Comparison of ENCODE assay signal across 9 mouse cellular contexts in genomic region chr15:11994006-11994405, GRCm38 (mm10). TPM values are rescaled to one million over a fixed set of nuclear protein-coding genes. Genes with fewer than 3 reads are reported as not detected.
DNase-seq lines count a peak whose midpoint lies in the region; ATAC-seq lines count a peak whose summit lies in the region.
"Had no signal": no experiment of that assay in that cellular context is flagged by ENCODE, and none has a peak within 500 bp of the region (broad histone marks: within the 10 kb centered on the region; RNA-seq: fewer than 3 reads in every experiment).

No protein-coding gene starts in this region.

- H3K4me3 ChIP-seq in kidney, embryonic 14.5 days (ENCODE audit: low read length) = peak overlapping the region; percentile 100
- H3K4me3 ChIP-seq in embryonic facial prominence, embryonic 11.5 days (ENCODE audit: low read depth, low read length) = peak overlapping the region; percentile 100
- H3K4me3 ChIP-seq in intestine, embryonic 15.5 days (replicated peaks) = peak overlapping the region; percentile 85
- no peak overlapping the region; the same call in 1 of the 2 replicates for H3K4me3 ChIP-seq in midbrain, embryonic 16.5 days (ENCODE audit: low read depth, low read length)

- no peaks in the 10 kb centered on the region for H3K9me3 ChIP-seq in kidney, embryonic 14.5 days (ENCODE audit: control insufficient read depth, low read length)
- no peaks in the 10 kb centered on the region for H3K9me3 ChIP-seq in embryonic facial prominence, embryonic 11.5 days (replicated peaks; ENCODE audit: control insufficient read depth, low read length)
- no peaks in the 10 kb centered on the region for H3K9me3 ChIP-seq in intestine, embryonic 15.5 days
- H3K9me3 ChIP-seq in midbrain, embryonic 16.5 days (replicated peaks; ENCODE audit: control insufficient read depth, low read length, poor library complexity, severe bottlenecking) = no peaks in the 10 kb centered on the region

- peaks cover 7% of the 10 kb centered on the region for H3K4me1 ChIP-seq in kidney, embryonic 14.5 days (ENCODE audit: control insufficient read depth, insufficient read depth, low read length)
- H3K4me1 ChIP-seq in embryonic facial prominence, embryonic 11.5 days (ENCODE audit: control insufficient read depth, insufficient read depth, low read length) = no peaks in the 10 kb centered on the region
- peaks cover 3% of the 10 kb centered on the region; the same call in 1 of the 2 replicates for H3K4me1 ChIP-seq in intestine, embryonic 15.5 days (replicated peaks)
- peaks cover 24% of the 10 kb centered on the region for H3K4me1 ChIP-seq in midbrain, embryonic 16.5 days (ENCODE audit: control insufficient read depth, insufficient read depth, low read length)

- intact Hi-C loops in left cerebral cortex, postnatal 14 days (cut with DNase I) = loop anchor here (5.0 kb wide), 1 partner anchor 43 kb away; no protein-coding TSS in a partner anchor

- WGBS in kidney, embryonic 14.5 days = 46% methylated on average over 2 of the region's 2 CpGs
- WGBS in embryonic facial prominence, embryonic 11.5 days = 81% methylated on average over 2 of the region's 2 CpGs
- WGBS in intestine, embryonic 15.5 days = 62% methylated on average over 2 of the region's 2 CpGs
- 80% methylated on average over 2 of the region's 2 CpGs for WGBS in midbrain, embryonic 16.5 days

- no peaks in the 10 kb centered on the region for H3K27me3 ChIP-seq in kidney, embryonic 14.5 days (ENCODE audit: control insufficient read depth, insufficient read depth, low read length)
- no peaks in the 10 kb centered on the region for H3K27me3 ChIP-seq in embryonic facial prominence, embryonic 11.5 days (ENCODE audit: control insufficient read depth, insufficient read depth, low read length)
- no peaks in the 10 kb centered on the region for H3K27me3 ChIP-seq in intestine, embryonic 15.5 days (replicated peaks)
- H3K27me3 ChIP-seq in midbrain, embryonic 16.5 days (ENCODE audit: control insufficient read depth, insufficient read depth, low read depth, low read length) = no peaks in the 10 kb centered on the region

- no peak overlapping the region for H3K27ac ChIP-seq in kidney, embryonic 14.5 days (ENCODE audit: low read depth, low read length)
- no peak overlapping the region for H3K27ac ChIP-seq in embryonic facial prominence, embryonic 11.5 days (replicated peaks; ENCODE audit: low read depth, low read length)
- H3K27ac ChIP-seq in intestine, embryonic 15.5 days = no peak overlapping the region
- no peak overlapping the region for H3K27ac ChIP-seq in midbrain, embryonic 16.5 days (ENCODE audit: low read length)

- no peak for DNase-seq in kidney, postnatal 14 days
- DNase-seq in embryonic facial prominence, embryonic 11.5 days (ENCODE audit: low spot score) = no peak
- no peak for DNase-seq in gastrocnemius, adult 8-10 months (ENCODE audit: low spot score in 2 of 2)
- no peak for DNase-seq in left cerebral cortex, postnatal 14 days (ENCODE audit: low spot score in 2 of 2)
- DNase-seq: thymus, postnatal 4 days had no signal

- peak overlapping the region; percentile 67 for H3K4me2 ChIP-seq in kidney, embryonic 14.5 days (replicated peaks; ENCODE audit: low read depth, low read length)
- H3K4me2 ChIP-seq in embryonic facial prominence, embryonic 11.5 days (ENCODE audit: low read depth, low read length) = peak overlapping the region; percentile 77; the same call in 1 of the 2 replicates
- peak overlapping the region; percentile 65 for H3K4me2 ChIP-seq in intestine, embryonic 15.5 days (replicated peaks)
- peak overlapping the region; percentile 92 for H3K4me2 ChIP-seq in midbrain, embryonic 16.5 days (ENCODE audit: low read length)

- no peak for ATAC-seq in kidney, embryonic 14.5 days (ENCODE audit: low FRiP score, low TSS enrichment)
- no peak for ATAC-seq in embryonic facial prominence, embryonic 11.5 days (replicated peaks; ENCODE audit: insufficient number of reproducible peaks, low FRiP score, low TSS enrichment, low read depth)
- no peak for ATAC-seq in intestine, embryonic 15.5 days
- ATAC-seq in midbrain, embryonic 16.5 days = no peak
- no peak for ATAC-seq in erythroid progenitor cell, adult 5-6 weeks (replicated peaks; ENCODE audit: low FRiP score, poor library complexity, severe bottlenecking)

- peak overlapping the region; percentile 98; the same call in 1 of the 2 replicates for H3K9ac ChIP-seq in kidney, embryonic 14.5 days (ENCODE audit: low read depth, low read length)
- no peak overlapping the region for H3K9ac ChIP-seq in embryonic facial prominence, embryonic 11.5 days (replicated peaks; ENCODE audit: low read length)
- H3K9ac ChIP-seq in intestine, embryonic 15.5 days = peak overlapping the region; percentile 98; the same call in 1 of the 2 replicates
- H3K9ac ChIP-seq in midbrain, embryonic 16.5 days (ENCODE audit: low read depth, low read length) = no peak overlapping the region

- peaks cover 45% of the 10 kb centered on the region for H3K36me3 ChIP-seq in kidney, embryonic 14.5 days (ENCODE audit: control insufficient read depth, insufficient read depth, low read length)
- H3K36me3 ChIP-seq in embryonic facial prominence, embryonic 11.5 days (replicated peaks; ENCODE audit: control insufficient read depth, insufficient read depth, low read depth, low read length) = no peaks in the 10 kb centered on the region
- peaks cover 5% of the 10 kb centered on the region; the same call in 1 of the 2 replicates for H3K36me3 ChIP-seq in intestine, embryonic 15.5 days
- peaks cover 21% of the 10 kb centered on the region for H3K36me3 ChIP-seq in midbrain, embryonic 16.5 days (ENCODE audit: control insufficient read depth, insufficient read depth, low read length)

RNA-seq across cellular contexts. Expression of gene Sub1, which starts 2.8 kb away (rescaled TPM):
- 790 and 1,118 TPM in 2 replicates for polyA plus RNA-seq in kidney, embryonic 14.5 days (2014; fragmentation: Nextera tagmentation; extraction: Ambion mirVana)
- 770 and 873 TPM in 2 replicates for polyA plus RNA-seq in embryonic facial prominence, embryonic 11.5 days (2014; fragmentation: Nextera tagmentation; extraction: Ambion mirVana)
- polyA plus RNA-seq in intestine, embryonic 15.5 days (2015; fragmentation: Nextera tagmentation; extraction: Ambion mirVana) = 619 and 750 TPM in 2 replicates
- 563 and 582 TPM in 2 replicates for polyA plus RNA-seq in midbrain, embryonic 16.5 days (2015; fragmentation: Nextera tagmentation; extraction: Ambion mirVana)
- 100 to 1,000 TPM in 3 of 4 experiments, 10 to 100 TPM in 1; 61.6 to 136 (median 107) TPM for total RNA-seq in gastrocnemius, adult 8-10 months (2022)
- 76.7 and 154 TPM in 2 replicates for total RNA-seq in erythroid progenitor cell, adult 5-6 weeks (2015; ENCODE audit: low replicate concordance)
- total RNA-seq in erythroid progenitor cell, adult 5-6 weeks (2017; ENCODE audit: low replicate concordance) = 68.7 and 159 TPM in 2 replicates
- total RNA-seq in left cerebral cortex, postnatal 14 days (2021) = 100 to 1,000 TPM; 308 to 316 TPM

Comparison
In these comparisons a context has a peak if more than half of its experiments do, and no peak if none do; other contexts are left out.
1. H3K9ac ChIP-seq: peak in kidney, embryonic 14.5 days (single experiment) and intestine, embryonic 15.5 days (single experiment); none in embryonic facial prominence, embryonic 11.5 days (single experiment) and midbrain, embryonic 16.5 days (single experiment).
2. Peak in every context shown above with its lines, with median percentiles within 50 percentile points of each other: H3K4me2 ChIP-seq.